Mouse (Mus musculus) brown adipose tissue, adult 24 weeks (tissue): ENCODE data around the gene Uckl1. TPM values are rescaled to one million over a fixed set of nuclear protein-coding genes. Genes with fewer than 3 reads are reported as not detected.

Experiments used
- H3K27ac ChIP-seq: fragments of 200-500 bp; replicated peaks from 2 replicates; pipeline ENCODE4 v1.5.1; 2012; ENCODE audit warnings: low read depth, mild to moderate bottlenecking, low read length
- H3K4me1 ChIP-seq: fragments of 200-500 bp; 2 replicates; pipeline ENCODE4 v1.6.1; 2012; ENCODE audit warnings: low read length, mixed read lengths; ENCODE audit not compliant: control insufficient read depth, insufficient read depth, insufficient read length
- H3K4me3 ChIP-seq: fragments of 200-500 bp; 2 replicates; pipeline ENCODE4 v1.5.1; 2012; ENCODE audit warnings: low read depth, mild to moderate bottlenecking, low read length, moderate library complexity; ENCODE audit not compliant: insufficient read depth
- polyA plus RNA-seq: library from polyadenylated mRNA; stranded (reverse); fragments of >200 nt; gene quantifications from 2 replicates; pipeline ENCODE4 v1.2.4, GENCODE M21; 2012; ENCODE audit not compliant: missing spikeins, insufficient read depth, insufficient read length

The Uckl1 gene
- polyA plus RNA-seq, 1 experiment, result 26.8 TPM

DNA sequence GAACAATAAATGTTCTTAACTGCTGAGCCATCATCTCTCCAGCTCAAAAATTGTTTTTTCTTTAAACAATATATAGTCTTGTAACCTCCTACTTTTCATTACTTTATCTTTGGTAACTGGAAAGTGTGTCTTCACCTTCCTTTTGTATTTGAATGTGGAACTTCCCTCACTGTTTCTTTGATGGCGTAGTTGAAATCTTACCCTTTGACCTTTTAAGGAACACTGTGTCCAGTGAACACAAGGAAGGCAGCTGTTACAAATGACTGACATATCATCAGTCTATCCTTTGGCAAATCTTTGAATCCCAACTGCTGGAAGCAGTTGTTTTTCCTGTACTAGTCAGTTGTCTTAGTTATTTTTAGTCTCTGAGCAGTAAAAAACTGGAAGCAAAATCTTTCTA is 55.6 kb downstream of the Uckl1 start:
- peaks cover 3% of the 10 kb centered on the region; the same call in 1 of the 2 replicates for H3K4me1 ChIP-seq
- H3K27ac ChIP-seq, result no peak overlapping the region
- H3K4me3 ChIP-seq, result no peak overlapping the region

DNA sequence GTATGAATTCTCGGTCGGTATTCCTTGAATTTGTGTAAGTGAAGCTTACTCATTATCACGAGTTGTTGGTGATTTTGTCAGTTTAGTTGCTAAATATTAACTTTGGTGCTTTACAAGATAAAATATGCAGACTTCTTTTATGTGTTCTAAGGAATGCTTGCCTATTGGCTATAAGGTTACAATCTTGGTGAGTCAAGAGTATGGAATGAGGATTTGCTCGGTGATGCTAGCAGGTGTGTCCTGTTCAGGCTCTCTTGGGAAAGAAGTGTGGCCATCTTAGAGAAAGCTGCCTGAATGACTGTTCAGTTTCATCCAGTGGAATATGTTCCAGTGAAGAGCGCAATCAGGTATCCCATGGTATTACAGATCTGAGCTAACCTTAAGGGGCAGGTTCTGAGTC is 59.2 kb downstream of the Uckl1 start:
- H3K4me1 ChIP-seq, result peaks cover 3% of the 10 kb centered on the region; the same call in 1 of the 2 replicates
- H3K27ac ChIP-seq, result no peak overlapping the region
- H3K4me3 ChIP-seq, result no peak overlapping the region

DNA sequence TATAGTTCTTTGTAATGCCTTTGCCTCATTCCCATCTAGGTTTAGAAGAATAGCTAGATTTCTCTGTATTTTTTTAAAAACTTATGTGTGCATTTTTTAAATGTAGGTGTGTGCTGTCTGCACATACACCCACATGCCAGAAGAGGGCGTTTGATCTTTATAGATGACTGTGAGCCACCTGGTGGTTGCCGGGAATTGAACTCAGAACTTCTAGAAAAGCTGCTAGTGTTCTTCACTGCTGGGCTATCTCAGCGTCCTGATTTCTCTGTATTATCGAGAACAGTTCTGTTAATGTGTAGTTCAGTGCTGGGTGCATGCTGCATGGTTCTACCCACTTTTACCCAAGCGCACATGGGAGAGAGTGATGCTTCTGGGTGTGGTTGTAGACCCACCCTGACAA is 61.9 kb downstream of the Uckl1 start:
- H3K27ac ChIP-seq, result no peak overlapping the region
- H3K4me3 ChIP-seq, result no peak overlapping the region
- peaks cover 5% of the 10 kb centered on the region; the same call in 1 of the 2 replicates for H3K4me1 ChIP-seq

DNA sequence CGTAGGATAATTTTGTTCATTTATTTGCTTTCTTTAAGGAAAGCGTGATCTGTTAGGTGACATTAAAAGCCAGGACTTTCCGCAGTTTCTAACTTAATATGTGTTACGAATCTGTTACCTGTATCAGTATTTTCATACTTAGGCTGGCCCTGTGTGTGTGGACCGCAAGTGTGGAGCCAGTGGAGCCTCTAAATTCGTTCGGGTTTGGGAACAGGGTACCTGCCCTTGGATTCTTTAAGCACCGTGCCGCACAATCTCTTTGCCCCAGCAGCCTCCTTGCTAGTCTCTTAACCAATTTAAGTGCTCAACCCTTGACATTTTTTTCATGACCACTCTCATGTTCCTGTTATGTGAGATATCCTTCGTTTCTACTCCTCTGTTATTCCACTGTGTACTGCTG is 63.2 kb downstream of the Uckl1 start:
- Histone ChIP-seq H3K27ac (no peak overlapping the region), H3K4me1 (peaks cover 5% of the 10 kb centered on the region; the same call in 1 of the 2 replicates)

DNA sequence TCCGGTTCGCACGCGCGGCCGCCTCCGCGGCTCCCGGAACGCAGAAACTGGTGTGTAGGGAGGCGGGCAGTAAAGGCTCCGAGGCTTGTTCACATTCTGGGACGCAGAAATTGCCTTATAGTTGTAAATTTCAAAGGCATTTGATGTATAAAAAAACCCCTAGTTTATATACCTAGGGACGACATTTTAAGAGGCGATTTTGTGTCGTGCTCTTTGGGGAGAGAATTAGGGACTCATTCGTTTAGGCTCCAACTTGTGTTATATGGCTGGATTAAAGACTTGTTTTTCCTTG is 63.8 kb downstream of the Uckl1 start:
- H3K4me1 ChIP-seq, result peaks cover 5% of the 10 kb centered on the region; the same call in 1 of the 2 replicates
- H3K27ac ChIP-seq, result peak overlapping the region; percentile 87
- peak overlapping the region; percentile 88 for H3K4me3 ChIP-seq

More for the DNA sequence above, 63.2 kb downstream of the Uckl1 start:
- H3K4me3 ChIP-seq, result peak overlapping the region; percentile 50

DNA sequence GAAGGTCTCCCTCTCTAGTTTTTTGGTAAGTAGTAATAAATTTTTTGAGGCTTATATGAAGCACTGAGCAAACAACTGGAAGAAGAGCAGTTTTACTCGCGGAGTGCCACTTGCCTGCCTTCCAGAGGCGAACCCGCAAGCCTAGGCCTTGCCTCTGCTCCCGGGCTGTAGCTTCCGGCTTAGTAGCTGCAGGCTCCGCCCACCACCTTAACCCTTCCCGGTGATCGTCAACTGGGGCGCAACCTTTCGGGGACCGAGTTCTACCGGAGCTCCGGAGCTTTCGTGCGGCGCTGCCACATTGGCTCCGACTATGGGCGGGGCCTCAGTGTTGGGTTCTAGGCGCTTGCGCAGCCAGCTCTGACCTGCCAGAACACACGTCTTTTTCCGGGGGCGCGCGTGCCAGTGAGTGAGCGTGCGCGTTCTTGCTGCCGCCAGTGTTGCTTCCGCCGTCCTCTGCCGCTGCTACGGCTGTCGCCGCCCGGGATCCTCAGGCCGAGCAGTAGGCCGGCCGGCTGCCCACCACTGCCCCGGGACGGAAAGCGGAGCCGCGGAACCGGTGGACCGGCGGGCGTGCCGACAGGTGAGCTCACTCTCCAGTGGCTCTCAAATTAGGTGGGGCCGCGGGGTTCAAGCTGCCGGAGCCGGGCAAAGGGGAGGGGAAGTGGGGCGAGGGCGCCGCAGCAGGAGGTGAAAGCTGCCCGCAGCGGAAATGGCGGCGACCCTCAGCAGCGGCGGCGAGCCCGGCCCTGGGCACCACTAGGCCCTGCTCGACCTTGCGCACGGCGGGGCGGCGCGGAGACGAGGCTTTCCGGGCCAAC is 64.4 kb downstream of the Uckl1 start, which contains the start of gene Dnajc5:
Dnajc5 (plus strand) TSS at position 368 of the 818 bp plus-strand sequence.
- Histone ChIP-seq H3K4me3 (peak within 1 kb of the TSS; percentile 88), H3K4me1 (peaks cover 2% of the 10 kb centered on the region; the same call in 1 of the 2 replicates)

DNA sequence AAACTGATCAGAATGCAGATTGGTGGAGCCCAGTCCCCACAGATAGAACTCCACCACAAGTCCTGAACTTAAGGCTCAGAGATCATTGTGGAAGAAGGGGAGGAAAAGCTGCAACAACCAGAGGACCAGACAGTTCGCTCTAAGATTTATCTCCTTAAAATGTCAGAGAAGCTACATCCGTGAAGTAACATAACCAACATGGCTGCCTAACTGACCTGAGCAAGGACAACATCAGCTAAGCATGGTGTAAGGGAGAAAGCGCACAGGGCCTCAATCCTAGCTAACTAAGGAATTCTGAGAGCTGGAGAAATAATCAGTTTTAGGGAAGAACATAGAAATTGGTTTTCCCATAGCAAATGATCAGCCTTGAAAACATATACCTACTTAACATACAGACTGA is 65.5 kb downstream of the Uckl1 start:
- Histone ChIP-seq H3K27ac (peak overlapping the region; percentile 87), H3K4me1 (peaks cover 2% of the 10 kb centered on the region; the same call in 1 of the 2 replicates), H3K4me3 (peak overlapping the region; percentile 33; the same call in 1 of the 2 replicates)

More for the DNA sequence above, 64.4 kb downstream of the Uckl1 start, which contains the start of gene Dnajc5:
- peak within 1 kb of the TSS; percentile 87 for H3K27ac ChIP-seq

Other genes starting within 250 kb of the Uckl1 start
- gene Zgpat, start 220.0 kb downstream of the Uckl1 start, polyA plus RNA-seq, result 12.4 TPM in 2 replicates
- 40.7 and 53.9 TPM in 2 replicates for gene Arfrp1, start 219.5 kb downstream of the Uckl1 start, polyA plus RNA-seq
- gene Lime1, start 204.8 kb downstream of the Uckl1 start, polyA plus RNA-seq, result 3.0 and 6.1 TPM in 2 replicates
- 5.5 and 6.6 TPM in 2 replicates for gene Zbtb46, start 125.5 kb downstream of the Uckl1 start, polyA plus RNA-seq
- not detected in 2 replicates for gene Abhd16b, start 91.7 kb downstream of the Uckl1 start, polyA plus RNA-seq
- 88.5 and 109 TPM in 2 replicates for gene Tpd52l2, start 87.8 kb downstream of the Uckl1 start, polyA plus RNA-seq
- 30.8 and 38.6 TPM in 2 replicates for gene Dnajc5, start 64.4 kb downstream of the Uckl1 start, polyA plus RNA-seq
- gene Prpf6, start 7.0 kb upstream of the Uckl1 start, polyA plus RNA-seq, result 23.2 and 23.7 TPM in 2 replicates
- gene Zfp512b, start 7.9 kb upstream of the Uckl1 start, polyA plus RNA-seq, result 5.1 TPM in 2 replicates
- gene Samd10, start 14.3 kb upstream of the Uckl1 start, polyA plus RNA-seq, result 0.63 and 1.6 TPM in 2 replicates
- not detected in 2 replicates for gene Gm29797, start 72.1 kb upstream of the Uckl1 start, polyA plus RNA-seq
- 12.8 and 22.2 TPM in 2 replicates for gene Sox18, start 86.7 kb upstream of the Uckl1 start, polyA plus RNA-seq
- gene Tcea2, start 95.4 kb upstream of the Uckl1 start, polyA plus RNA-seq, result 3.2 and 3.4 TPM in 2 replicates
- gene Rgs19, start 109.1 kb upstream of the Uckl1 start, polyA plus RNA-seq, result 27.0 and 27.9 TPM in 2 replicates
- gene Lkaaear1, start 113.5 kb upstream of the Uckl1 start, polyA plus RNA-seq, result not detected in 2 replicates
- gene Oprl1, start 130.1 kb upstream of the Uckl1 start, polyA plus RNA-seq, result not detected in 2 replicates
- gene Myt1, start 178.4 kb upstream of the Uckl1 start, polyA plus RNA-seq, result not detected in 2 replicates